Mouse (Mus musculus) spleen, adult 2 months (tissue): Measurements from ENCODE around the gene Nup160.

Experiments used
- CTCF ChIP-seq: fragments of 200-500 bp; IDR thresholded peaks from 2 replicates; pipeline ENCODE4 v1.5.1; 2011; ENCODE audit warnings: mild to moderate bottlenecking, inconsistent platforms; ENCODE audit not compliant: insufficient read depth, insufficient read length, insufficient replicate concordance; ENCODE audit errors: extremely low read depth
- POLR2A ChIP-seq: fragments of 200-500 bp; IDR thresholded peaks from 2 replicates; pipeline ENCODE4 v1.6.1; 2011; ENCODE audit warnings: low read depth, low read length, inconsistent platforms

- TF ChIP-seq CTCF: no peak
- no peak for TF ChIP-seq POLR2A
Measured at GRCm38 (mm10) chr2:90652101-90652500, 24.9 kb upstream of the Nup160 start.
